Mouse (Mus musculus): ENCODE results near the gene Parp14. TPM values are rescaled to one million over a fixed set of nuclear protein-coding genes. Genes with fewer than 3 reads are reported as not detected.

The Parp14 gene
- polyA plus RNA-seq, 1 experiment from 2014 or later = 2.2 TPM

GRCm38 (mm10) chr16:35872410-35873006, 1.2 kb upstream of the Parp14 start:
- peak overlapping the region; percentile 56 for H3K4me2 ChIP-seq (ENCODE audit: low read depth, low read length)
- WGBS = 33% methylated on average over 14 of the region's 14 CpGs
- H3K4me1 ChIP-seq (ENCODE audit: control insufficient read depth, insufficient read depth, low read length) = peaks cover 7% of the 10 kb centered on the region
- ATAC-seq = no peak; the same call in 1 of the 2 replicates
- H3K4me3 ChIP-seq (ENCODE audit: low read length) = peak overlapping the region; percentile 11; the same call in 1 of the 2 replicates
- H3K9me3 ChIP-seq (ENCODE audit: control insufficient read depth, low read length) = no peaks in the 10 kb centered on the region
- H3K9ac ChIP-seq (ENCODE audit: low read depth, low read length) = no peak overlapping the region
- H3K27me3 ChIP-seq (replicated peaks; ENCODE audit: control insufficient read depth, insufficient read depth, low read length) = peaks cover 5% of the 10 kb centered on the region; the same call in 1 of the 2 replicates
- no peaks in the 10 kb centered on the region for H3K36me3 ChIP-seq (ENCODE audit: control insufficient read depth, insufficient read depth, low read length)
- H3K27ac ChIP-seq (ENCODE audit: low read length) = no peak overlapping the region

- WGBS = 23% methylated on average over 12 of the region's 12 CpGs
- peaks cover 5% of the 10 kb centered on the region; the same call in 1 of the 2 replicates for H3K27me3 ChIP-seq (replicated peaks; ENCODE audit: control insufficient read depth, insufficient read depth, low read length)
Observed at GRCm38 (mm10) chr16:35871898-35872297, 554 bp upstream of the Parp14 start.

GRCm38 (mm10) chr16:35870581-35871047, 730 bp downstream of the Parp14 start:
- Histone ChIP-seq H3K9ac (ENCODE audit: low read depth, low read length) (peak overlapping the region; percentile 87), H3K27me3 (replicated peaks; ENCODE audit: control insufficient read depth, insufficient read depth, low read length) (peaks cover 5% of the 10 kb centered on the region; the same call in 1 of the 2 replicates), H3K4me2 (ENCODE audit: low read depth, low read length) (peak overlapping the region; percentile 56), H3K4me1 (ENCODE audit: control insufficient read depth, insufficient read depth, low read length) (peaks cover 7% of the 10 kb centered on the region), H3K36me3 (ENCODE audit: control insufficient read depth, insufficient read depth, low read length) (no peaks in the 10 kb centered on the region), H3K9me3 (ENCODE audit: control insufficient read depth, low read length) (no peaks in the 10 kb centered on the region), H3K4me3 (ENCODE audit: low read length) (peak overlapping the region; percentile 68), H3K27ac (ENCODE audit: low read length) (0 out of 2 replicates have a peak overlapping the region, but pooled peaks have one; percentile 14)
- 3% methylated on average over 12 of the region's 12 CpGs for WGBS
- 0 out of 2 replicates have a peak, but pooled peaks have one; percentile 41 for ATAC-seq

More at GRCm38 (mm10) chr16:35871898-35872297, 554 bp upstream of the Parp14 start:
- H3K9ac ChIP-seq (ENCODE audit: low read depth, low read length) = peak overlapping the region; percentile 87; the same call in 1 of the 2 replicates
- H3K4me1 ChIP-seq (ENCODE audit: control insufficient read depth, insufficient read depth, low read length) = peaks cover 7% of the 10 kb centered on the region
- no peaks in the 10 kb centered on the region for H3K9me3 ChIP-seq (ENCODE audit: control insufficient read depth, low read length)
- H3K4me2 ChIP-seq (ENCODE audit: low read depth, low read length) = peak overlapping the region; percentile 56
- peak overlapping the region; percentile 68 for H3K4me3 ChIP-seq (ENCODE audit: low read length)
- no peaks in the 10 kb centered on the region for H3K36me3 ChIP-seq (ENCODE audit: control insufficient read depth, insufficient read depth, low read length)
- peak; percentile 5; the same call in 1 of the 2 replicates for ATAC-seq
- H3K27ac ChIP-seq (ENCODE audit: low read length) = no peak overlapping the region

- 71% methylated on average over 6 of the region's 6 CpGs for WGBS
- no peaks in the 10 kb centered on the region for H3K36me3 ChIP-seq (ENCODE audit: control insufficient read depth, insufficient read depth, low read length)
- no peak overlapping the region for H3K4me3 ChIP-seq (ENCODE audit: low read length)
- H3K9me3 ChIP-seq (ENCODE audit: control insufficient read depth, low read length) = no peaks in the 10 kb centered on the region
- peak overlapping the region; percentile 49 for H3K4me2 ChIP-seq (ENCODE audit: low read depth, low read length)
- no peak overlapping the region for H3K9ac ChIP-seq (ENCODE audit: low read depth, low read length)
- peaks cover 5% of the 10 kb centered on the region; the same call in 1 of the 2 replicates for H3K27me3 ChIP-seq (replicated peaks; ENCODE audit: control insufficient read depth, insufficient read depth, low read length)
- H3K27ac ChIP-seq (ENCODE audit: low read length) = no peak overlapping the region
- H3K4me1 ChIP-seq (ENCODE audit: control insufficient read depth, insufficient read depth, low read length) = peaks cover 7% of the 10 kb centered on the region
- ATAC-seq = peak; percentile 8; the same call in 1 of the 2 replicates
Observed at GRCm38 (mm10) chr16:35869656-35870055, 1.7 kb downstream of the Parp14 start.

- peaks cover 5% of the 10 kb centered on the region; the same call in 1 of the 2 replicates for H3K27me3 ChIP-seq (replicated peaks; ENCODE audit: control insufficient read depth, insufficient read depth, low read length)
- H3K9me3 ChIP-seq (ENCODE audit: control insufficient read depth, low read length) = no peaks in the 10 kb centered on the region
- H3K9ac ChIP-seq (ENCODE audit: low read depth, low read length) = no peak overlapping the region
- peak overlapping the region; percentile 33 for H3K27ac ChIP-seq (ENCODE audit: low read length)
- peak; percentile 56 for ATAC-seq
- no peaks in the 10 kb centered on the region for H3K36me3 ChIP-seq (ENCODE audit: control insufficient read depth, insufficient read depth, low read length)
- peak overlapping the region; percentile 29; the same call in 1 of the 2 replicates for H3K4me3 ChIP-seq (ENCODE audit: low read length)
- WGBS = 25% methylated on average over 3 of the region's 3 CpGs
- H3K4me1 ChIP-seq (ENCODE audit: control insufficient read depth, insufficient read depth, low read length) = peaks cover 7% of the 10 kb centered on the region
- peak overlapping the region; percentile 49 for H3K4me2 ChIP-seq (ENCODE audit: low read depth, low read length)
Observed at GRCm38 (mm10) chr16:35869126-35869525, 2.2 kb downstream of the Parp14 start.

GRCm38 (mm10) chr16:35867726-35868125, 3.6 kb downstream of the Parp14 start:
- no peaks in the 10 kb centered on the region for H3K9me3 ChIP-seq (ENCODE audit: control insufficient read depth, low read length)
- no peak overlapping the region for H3K9ac ChIP-seq (ENCODE audit: low read depth, low read length)
- no peak for ATAC-seq
- no peak overlapping the region for H3K27ac ChIP-seq (ENCODE audit: low read length)
- H3K36me3 ChIP-seq (ENCODE audit: control insufficient read depth, insufficient read depth, low read length) = no peaks in the 10 kb centered on the region
- no peak overlapping the region for H3K4me2 ChIP-seq (ENCODE audit: low read depth, low read length)
- peaks cover 7% of the 10 kb centered on the region for H3K4me1 ChIP-seq (ENCODE audit: control insufficient read depth, insufficient read depth, low read length)
- no peak overlapping the region for H3K4me3 ChIP-seq (ENCODE audit: low read length)
- 63% methylated on average over 11 of the region's 11 CpGs for WGBS
- peaks cover 5% of the 10 kb centered on the region; the same call in 1 of the 2 replicates for H3K27me3 ChIP-seq (replicated peaks; ENCODE audit: control insufficient read depth, insufficient read depth, low read length)

DNA sequence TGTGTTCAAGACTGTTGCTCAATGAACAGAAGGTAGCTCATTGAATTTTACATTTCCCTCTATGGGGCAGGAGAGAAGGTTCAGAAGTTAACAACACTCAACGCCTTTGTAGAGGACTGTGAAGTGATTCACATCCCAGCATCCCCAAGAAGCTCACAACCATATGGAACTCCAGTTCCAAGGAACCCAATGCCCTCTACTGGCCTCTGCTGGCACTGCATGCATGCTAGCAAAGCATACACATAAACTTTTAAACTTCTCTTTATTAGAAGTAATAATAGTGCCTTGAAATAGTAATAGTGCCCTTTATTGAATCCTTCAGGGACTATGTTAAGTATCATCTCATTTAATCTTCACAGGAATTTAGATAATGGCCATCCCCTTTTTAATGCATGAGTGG, 9.3 kb downstream of the Parp14 start:
- Histone ChIP-seq H3K4me2 (ENCODE audit: low read depth, low read length) (no peak overlapping the region), H3K4me3 (ENCODE audit: low read length) (no peak overlapping the region), H3K27me3 (replicated peaks; ENCODE audit: control insufficient read depth, insufficient read depth, low read length) (no peaks in the 10 kb centered on the region), H3K4me1 (ENCODE audit: control insufficient read depth, insufficient read depth, low read length) (no peaks in the 10 kb centered on the region), H3K36me3 (ENCODE audit: control insufficient read depth, insufficient read depth, low read length) (no peaks in the 10 kb centered on the region), H3K9me3 (ENCODE audit: control insufficient read depth, low read length) (no peaks in the 10 kb centered on the region), H3K27ac (ENCODE audit: low read length) (no peak overlapping the region), H3K9ac (ENCODE audit: low read depth, low read length) (no peak overlapping the region)
- WGBS = 81% methylated on average over 1 of the region's 1 CpGs
- no peak for ATAC-seq

DNA sequence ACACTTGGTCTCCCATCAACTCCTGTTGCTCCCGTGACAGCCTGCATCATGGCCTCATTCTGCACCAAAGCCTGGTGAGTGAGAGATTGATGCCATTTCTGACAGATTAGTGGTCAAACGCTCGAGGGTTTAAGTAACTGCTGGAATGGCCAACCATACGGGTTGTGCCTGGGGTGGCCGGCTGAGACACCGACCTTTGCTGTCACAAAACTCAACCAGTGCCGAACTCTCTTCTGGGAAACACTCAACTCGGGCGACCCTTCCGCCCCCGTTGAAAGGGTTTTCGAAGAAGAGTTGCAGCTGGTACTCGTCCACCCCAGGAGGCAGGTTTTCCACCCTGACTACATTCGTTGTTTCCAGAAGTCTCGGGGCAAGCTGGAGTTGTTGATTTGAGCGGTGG, 11.1 kb downstream of the Parp14 start:
- no peaks in the 10 kb centered on the region for H3K27me3 ChIP-seq (replicated peaks; ENCODE audit: control insufficient read depth, insufficient read depth, low read length)
- H3K9ac ChIP-seq (ENCODE audit: low read depth, low read length) = no peak overlapping the region
- no peak overlapping the region for H3K4me3 ChIP-seq (ENCODE audit: low read length)
- ATAC-seq = no peak
- no peak overlapping the region for H3K4me2 ChIP-seq (ENCODE audit: low read depth, low read length)
- H3K9me3 ChIP-seq (ENCODE audit: control insufficient read depth, low read length) = no peaks in the 10 kb centered on the region
- H3K27ac ChIP-seq (ENCODE audit: low read length) = no peak overlapping the region
- H3K36me3 ChIP-seq (ENCODE audit: control insufficient read depth, insufficient read depth, low read length) = no peaks in the 10 kb centered on the region
- no peaks in the 10 kb centered on the region for H3K4me1 ChIP-seq (ENCODE audit: control insufficient read depth, insufficient read depth, low read length)
- 73% methylated on average over 16 of the region's 16 CpGs for WGBS

GRCm38 (mm10) chr16:35856766-35857165, 14.6 kb downstream of the Parp14 start:
- no peak overlapping the region for H3K4me3 ChIP-seq (ENCODE audit: low read length)
- no peaks in the 10 kb centered on the region for H3K27me3 ChIP-seq (replicated peaks; ENCODE audit: control insufficient read depth, insufficient read depth, low read length)
- H3K4me1 ChIP-seq (ENCODE audit: control insufficient read depth, insufficient read depth, low read length) = no peaks in the 10 kb centered on the region
- no peak overlapping the region for H3K9ac ChIP-seq (ENCODE audit: low read depth, low read length)
- no peaks in the 10 kb centered on the region for H3K36me3 ChIP-seq (ENCODE audit: control insufficient read depth, insufficient read depth, low read length)
- no peak for ATAC-seq
- H3K27ac ChIP-seq (ENCODE audit: low read length) = no peak overlapping the region
- H3K4me2 ChIP-seq (ENCODE audit: low read depth, low read length) = no peak overlapping the region
- no peaks in the 10 kb centered on the region for H3K9me3 ChIP-seq (ENCODE audit: control insufficient read depth, low read length)
- WGBS = 82% methylated on average over 18 of the region's 18 CpGs

All from intestine, embryonic 16.5 days (tissue).